Mouse (Mus musculus) heart, postnatal 10 days (tissue): ENCODE results near the gene Nek9. TPM values are rescaled to one million over a fixed set of nuclear protein-coding genes. Genes with fewer than 3 reads are reported as not detected.

ENCODE experiments used
- DNase-seq, 2 experiments: peaks; one replicate each; pipeline ENCODE4 v3.0.0; 2021
- intact Hi-C: fragments of 180-260 bp; cut with DNase I; formaldehyde crosslinking; loops from one replicate; pipeline ENCODE4 v1.15.1; 2025
- total RNA-seq, 2 experiments: library from RNA; stranded (reverse); gene quantifications; 2 replicates each; pipeline ENCODE4 v1.2.3; 2021

The Nek9 gene
- total RNA-seq, 2 experiments from 2014 or later, result 74.2 to 79.1 TPM

GRCm38 (mm10) chr12:85348338-85348737, 9.2 kb upstream of the Nek9 start:
- intact Hi-C loops, result loop anchor here (2.0 to 10.0 kb wide), 2 partner anchors 24 to 476 kb away; partner anchors contain the start of genes Erg28 and Ttll5
- DNase-seq, result peak; percentile 28 to 46

GRCm38 (mm10) chr12:85347196-85347595, 8.0 kb upstream of the Nek9 start:
- intact Hi-C loops, result loop anchor here (10.0 kb wide), 1 partner anchor 478 kb away; the partner anchor contains the start of genes Erg28 and Ttll5
- DNase-seq, result no peak

GRCm38 (mm10) chr12:85346374-85346773, 7.2 kb upstream of the Nek9 start:
- DNase-seq, result peak; percentile 78 to 85
- intact Hi-C loops, result loop anchor here (1.0 to 10.0 kb wide), 3 partner anchors 141 to 478 kb away; partner anchors contain the start of genes Erg28 and Ttll5

GRCm38 (mm10) chr12:85345559-85345958, 6.4 kb upstream of the Nek9 start:
- DNase-seq, result no peak
- intact Hi-C loops, result loop anchor here (10.0 kb wide), 1 partner anchor 479 kb away; the partner anchor contains the start of genes Erg28 and Ttll5

- intact Hi-C loops, result loop anchor here (10.0 kb wide), 1 partner anchor 481 kb away; the partner anchor contains the start of genes Erg28 and Ttll5
These were observed 5.1 kb upstream of the Nek9 start for GRCm38 (mm10) chr12:85344252-85344651.

GRCm38 (mm10) chr12:85342310-85342709, 3.1 kb upstream of the Nek9 start:
- intact Hi-C loops, result loop anchor here (10.0 kb wide), 1 partner anchor 482 kb away; the partner anchor contains the start of genes Erg28 and Ttll5
- no peak for DNase-seq

More at GRCm38 (mm10) chr12:85344252-85344651, 5.1 kb upstream of the Nek9 start:
- no peak for DNase-seq

- intact Hi-C loops, result loop anchor here (1.0 to 10.0 kb wide), 3 partner anchors 151 to 484 kb away; partner anchors contain the start of genes Erg28 and Ttll5
- peak; percentile 55 to 72 for DNase-seq
These were observed 2.0 kb upstream of the Nek9 start for GRCm38 (mm10) chr12:85341131-85341530.

GRCm38 (mm10) chr12:85339947-85340346, 785 bp upstream of the Nek9 start:
- intact Hi-C loops, result loop anchor here (2.0 to 10.0 kb wide), 3 partner anchors 325 to 485 kb away; partner anchors contain the start of genes Erg28 and Ttll5
- peak; percentile 27 to 41 for DNase-seq

- intact Hi-C loops, result loop anchor here (5.0 kb wide), 1 partner anchor 388 kb away; no protein-coding TSS in a partner anchor
- DNase-seq, result no peak
These were observed 347 bp downstream of the Nek9 start for GRCm38 (mm10) chr12:85338815-85339214.

GRCm38 (mm10) chr12:85337567-85338311, 1.4 kb downstream of the Nek9 start:
- intact Hi-C loops, result loop anchor here (5.0 kb wide), 1 partner anchor 390 kb away; no protein-coding TSS in a partner anchor
- no peak for DNase-seq

GRCm38 (mm10) chr12:85330153-85330552, 9.0 kb downstream of the Nek9 start:
- intact Hi-C loops, result no loop called here
- DNase-seq, result no peak

- intact Hi-C loops, result no loop called here
- DNase-seq, result peak; percentile 49 to 63
These were observed 30.5 kb downstream of the Nek9 start for GRCm38 (mm10) chr12:85308651-85309050.

GRCm38 (mm10) chr12:85305247-85305892, 33.8 kb downstream of the Nek9 start:
- intact Hi-C loops, result loop anchor here (1.0 kb wide), 3 partner anchors 136 to 213 kb away; no protein-coding TSS in a partner anchor
- DNase-seq, result peak; percentile 88 to 91

- DNase-seq, result no peak
- intact Hi-C loops, result loop anchor here (1.0 kb wide), 3 partner anchors 135 to 212 kb away; no protein-coding TSS in a partner anchor
These were observed 34.4 kb downstream of the Nek9 start for GRCm38 (mm10) chr12:85304725-85305124.

GRCm38 (mm10) chr12:85303256-85303655, 35.9 kb downstream of the Nek9 start:
- intact Hi-C loops, result no loop called here
- DNase-seq, result no peak

- no peak for DNase-seq
These were observed 40.4 kb downstream of the Nek9 start for GRCm38 (mm10) chr12:85298835-85299180.

GRCm38 (mm10) chr12:85298127-85298834, 40.9 kb downstream of the Nek9 start:
- DNase-seq, result no peak
- intact Hi-C loops, result no loop called here

More at GRCm38 (mm10) chr12:85298835-85299180, 40.4 kb downstream of the Nek9 start:
- intact Hi-C loops, result no loop called here

- DNase-seq, result no peak
- intact Hi-C loops, result no loop called here
These were observed 41.7 kb downstream of the Nek9 start for GRCm38 (mm10) chr12:85297345-85297997.

GRCm38 (mm10) chr12:85296915-85297314, 42.2 kb downstream of the Nek9 start:
- intact Hi-C loops, result no loop called here
- no peak for DNase-seq

- DNase-seq, result no peak
- intact Hi-C loops, result no loop called here
These were observed 43.7 kb downstream of the Nek9 start for GRCm38 (mm10) chr12:85295506-85295905.
